Mouse (Mus musculus) myocyte (in vitro differentiated cells): Measurements from ENCODE around the gene Grk3. TPM values are rescaled to one million over a fixed set of nuclear protein-coding genes. Genes with fewer than 3 reads are reported as not detected.

Experiments used
- H3K27me3 ChIP-seq: one replicate; pipeline ENCODE4 v1.6.1; 2011; ENCODE audit not compliant: control insufficient read depth, insufficient read depth, insufficient read length
- H3K36me3 ChIP-seq: one replicate; pipeline ENCODE4 v1.6.1; 2011; ENCODE audit not compliant: control insufficient read depth, insufficient read depth
- H3K4me2 ChIP-seq: one replicate; pipeline ENCODE4 v1.6.1; 2011; ENCODE audit warnings: low read depth, control low read depth
- H3K4me3 ChIP-seq: one replicate; pipeline ENCODE4 v1.5.1; 2011; ENCODE audit warnings: mild to moderate bottlenecking, control low read depth, moderate library complexity
- H3K79me2 ChIP-seq: one replicate; pipeline ENCODE4 v1.6.1; 2011; ENCODE audit not compliant: control insufficient read depth, insufficient read depth
- H3ac ChIP-seq: one replicate; pipeline ENCODE4 v1.6.1; 2011; ENCODE audit not compliant: control insufficient read depth, insufficient read length
- CEBPB ChIP-seq: IDR thresholded peaks from 2 replicates; pipeline ENCODE4 v1.6.1; 2011; ENCODE audit warnings: mild to moderate bottlenecking, moderate library complexity; ENCODE audit not compliant: poor library complexity, insufficient read depth, severe bottlenecking
- E2F4 ChIP-seq: IDR thresholded peaks from one replicate; pipeline ENCODE4 v1.6.1; 2011; ENCODE audit warnings: mild to moderate bottlenecking, control low read depth, moderate library complexity; ENCODE audit not compliant: insufficient read depth
- MAX ChIP-seq: IDR thresholded peaks from one replicate; pipeline ENCODE4 v1.6.1; 2011; ENCODE audit warnings: low read depth, mild to moderate bottlenecking, control low read depth
- MYOD1 ChIP-seq, 3 experiments: IDR thresholded peaks; one replicate each; pipeline ENCODE4 v1.6.1; 2011; ENCODE audit warnings: control low read depth in 2 of 3, low read depth in 2 of 3, mild to moderate bottlenecking in 2 of 3, moderate library complexity in 1 of 3; ENCODE audit not compliant: insufficient read length in 2 of 3, control insufficient read depth in 1 of 3
- MYOG ChIP-seq, 3 experiments: IDR thresholded peaks; one replicate each; pipeline ENCODE4 v1.6.1; 2011; ENCODE audit warnings: control low read depth in 2 of 3, low read depth in 2 of 3, mild to moderate bottlenecking in 2 of 3; ENCODE audit not compliant: insufficient read length in 2 of 3, control insufficient read depth in 1 of 3, insufficient read depth in 1 of 3
- POLR2A ChIP-seq: IDR thresholded peaks from one replicate; pipeline ENCODE4 v1.6.1; 2011; ENCODE audit warnings: low read depth, mild to moderate bottlenecking, control low read depth, moderate library complexity; ENCODE audit not compliant: insufficient read length
- POLR2AphosphoS2 ChIP-seq: IDR thresholded peaks from one replicate; pipeline ENCODE4 v1.6.1; 2011; ENCODE audit warnings: low read depth, control low read depth; ENCODE audit not compliant: insufficient read length
- REST ChIP-seq: IDR thresholded peaks from one replicate; pipeline ENCODE4 v1.6.1; 2011; ENCODE audit warnings: mild to moderate bottlenecking, control low read depth, moderate library complexity; ENCODE audit not compliant: insufficient read depth, insufficient read length
- SRF ChIP-seq: IDR thresholded peaks from one replicate; pipeline ENCODE4 v1.6.1; 2011; ENCODE audit warnings: low read depth; ENCODE audit not compliant: control insufficient read depth, insufficient read length
- TCF12 ChIP-seq: IDR thresholded peaks from one replicate; pipeline ENCODE4 v1.6.1; 2011; ENCODE audit warnings: mild to moderate bottlenecking, control low read depth; ENCODE audit not compliant: poor library complexity, insufficient read depth, severe bottlenecking
- TCF3 ChIP-seq: IDR thresholded peaks from one replicate; pipeline ENCODE4 v1.6.1; 2011; ENCODE audit warnings: low read depth, control low read depth; ENCODE audit not compliant: insufficient read length
- USF1 ChIP-seq: IDR thresholded peaks from one replicate; pipeline ENCODE4 v1.6.1; 2011; ENCODE audit warnings: low read depth, mild to moderate bottlenecking, control low read depth, moderate library complexity
- polyA plus RNA-seq: library from polyadenylated mRNA; unstranded; fragments of >200 nt; fragmentation: generic; extraction: Trizol; gene quantifications from one replicate; pipeline ENCODE4 v1.2.1, GENCODE M21; 2012; ENCODE audit warnings: missing spikeins

The Grk3 gene
- polyA plus RNA-seq, 1 experiment, result not detected

DNA sequence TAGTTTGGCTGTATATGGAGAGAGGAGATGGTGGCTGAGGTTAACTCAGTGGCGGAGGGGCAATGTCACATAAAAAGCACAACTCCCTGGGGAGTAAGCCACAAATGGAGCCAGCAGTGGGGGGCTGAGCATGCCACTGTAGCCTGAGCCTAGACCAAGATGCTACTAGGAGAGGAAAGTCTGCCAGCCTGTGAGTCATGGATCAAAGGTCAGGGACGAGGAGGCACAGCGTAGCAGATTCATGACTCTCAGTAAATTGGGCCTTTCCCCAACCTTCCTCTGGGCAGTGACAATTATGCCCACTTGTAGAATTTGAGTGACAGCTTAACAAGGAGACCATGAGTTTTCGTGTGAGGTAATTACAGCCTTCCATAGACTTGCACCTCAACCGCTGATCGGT, 33.7 kb downstream of the Grk3 start:
- H3K79me2 ChIP-seq, result no peaks in the 10 kb centered on the region
- TF ChIP-seq MYOG (IDR thresholded peaks at IDR 0.05; ENCODE audit: control insufficient read depth in 1 of 3, insufficient read depth in 1 of 3, insufficient read length in 2 of 3, low read depth in 2 of 3) (no peak), TCF3 (no peak), USF1 (no peak), CEBPB (no peak), REST (no peak), E2F4 (no peak), MYOD1 (IDR thresholded peaks at IDR 0.05; ENCODE audit: control insufficient read depth in 1 of 3, insufficient read length in 2 of 3, low read depth in 2 of 3) (no peak), TCF12 (no peak), POLR2AphosphoS2 (no peak)
- H3K4me2 ChIP-seq, result no peak overlapping the region
- H3K4me3 ChIP-seq, result no peak overlapping the region
- no peak overlapping the region for H3ac ChIP-seq
- no peaks in the 10 kb centered on the region for H3K36me3 ChIP-seq
- H3K27me3 ChIP-seq, result no peaks in the 10 kb centered on the region

- Histone ChIP-seq H3K4me3 (no peak overlapping the region), H3K36me3 (no peaks in the 10 kb centered on the region), H3K27me3 (no peaks in the 10 kb centered on the region), H3ac (no peak overlapping the region), H3K79me2 (no peaks in the 10 kb centered on the region), H3K4me2 (no peak overlapping the region)
- TF ChIP-seq POLR2AphosphoS2 (no peak), E2F4 (no peak), MYOD1 (IDR thresholded peaks at IDR 0.05; ENCODE audit: control insufficient read depth in 1 of 3, insufficient read length in 2 of 3, low read depth in 2 of 3) (no peak), CEBPB (no peak), MYOG (IDR thresholded peaks at IDR 0.05; ENCODE audit: control insufficient read depth in 1 of 3, insufficient read depth in 1 of 3, insufficient read length in 2 of 3, low read depth in 2 of 3) (no peak), REST (no peak), MAX (no peak), SRF (no peak)
Observed at GRCm38 (mm10) chr5:112979710-112980109, 35.9 kb downstream of the Grk3 start.

GRCm38 (mm10) chr5:112979195-112979594, 36.4 kb downstream of the Grk3 start:
- Histone ChIP-seq H3K4me2 (no peak overlapping the region), H3K4me3 (no peak overlapping the region), H3K79me2 (no peaks in the 10 kb centered on the region), H3ac (no peak overlapping the region), H3K36me3 (no peaks in the 10 kb centered on the region), H3K27me3 (no peaks in the 10 kb centered on the region)
- no peak for TF ChIP-seq POLR2AphosphoS2
- no peak for TF ChIP-seq POLR2A
- TF ChIP-seq SRF, result no peak
- no peak for TF ChIP-seq MYOG (IDR thresholded peaks at IDR 0.05; ENCODE audit: control insufficient read depth in 1 of 3, insufficient read depth in 1 of 3, insufficient read length in 2 of 3, low read depth in 2 of 3)
- no peak for TF ChIP-seq USF1
- no peak for TF ChIP-seq TCF3
- TF ChIP-seq MAX, result no peak
- no peak for TF ChIP-seq CEBPB
- no peak for TF ChIP-seq TCF12
- no peak for TF ChIP-seq MYOD1 (IDR thresholded peaks at IDR 0.05; ENCODE audit: control insufficient read depth in 1 of 3, insufficient read length in 2 of 3, low read depth in 2 of 3)
- TF ChIP-seq E2F4, result no peak
- no peak for TF ChIP-seq REST

DNA sequence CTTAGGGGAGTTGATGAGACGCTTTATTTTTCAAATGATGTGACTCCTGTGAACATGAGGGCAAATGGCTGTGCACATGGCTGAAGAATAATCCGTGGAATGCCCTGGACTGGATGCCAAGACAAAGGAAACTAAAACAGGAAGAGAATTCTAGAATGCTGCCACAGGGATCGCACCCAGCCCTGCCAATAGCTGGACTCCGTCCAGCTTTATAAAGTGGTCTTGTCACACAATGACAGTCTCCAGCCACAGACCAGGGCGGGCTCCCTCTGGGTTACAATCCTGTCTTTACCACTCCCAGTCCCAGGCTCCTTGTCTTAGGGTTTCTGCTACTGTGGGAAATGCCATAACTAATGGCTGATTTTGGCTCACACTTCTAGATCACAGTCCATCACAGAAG, 38.5 kb downstream of the Grk3 start:
- Histone ChIP-seq H3ac (no peak overlapping the region), H3K27me3 (no peaks in the 10 kb centered on the region), H3K4me2 (no peak overlapping the region), H3K36me3 (no peaks in the 10 kb centered on the region), H3K4me3 (no peak overlapping the region), H3K79me2 (no peaks in the 10 kb centered on the region)
- TF ChIP-seq MAX (no peak), E2F4 (no peak), TCF12 (no peak), POLR2A (no peak), POLR2AphosphoS2 (no peak), TCF3 (no peak), CEBPB (no peak), SRF (no peak), MYOG (IDR thresholded peaks at IDR 0.05; ENCODE audit: control insufficient read depth in 1 of 3, insufficient read depth in 1 of 3, insufficient read length in 2 of 3, low read depth in 2 of 3) (no peak), REST (no peak), USF1 (no peak), MYOD1 (IDR thresholded peaks at IDR 0.05; ENCODE audit: control insufficient read depth in 1 of 3, insufficient read length in 2 of 3, low read depth in 2 of 3) (no peak)

DNA sequence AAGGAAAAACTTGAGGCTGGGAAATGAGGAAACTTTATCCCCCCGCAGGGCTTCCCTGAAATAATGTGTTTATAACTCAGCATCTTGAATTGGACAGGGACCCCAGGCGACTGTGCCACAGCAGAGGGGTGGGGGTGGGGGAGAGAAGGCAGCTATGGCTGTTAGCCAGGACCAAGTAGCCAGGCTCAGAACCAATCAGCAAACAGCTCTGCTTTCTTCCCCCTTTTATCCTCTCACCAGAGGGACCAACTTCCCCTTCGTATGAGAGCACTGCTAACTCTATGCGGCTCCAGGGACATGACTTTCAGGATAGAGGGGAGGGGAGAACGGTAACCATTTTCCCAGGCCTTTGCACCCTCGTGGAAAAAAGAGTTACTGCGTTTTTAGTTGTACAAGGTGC, 42.0 kb downstream of the Grk3 start:
- Histone ChIP-seq H3ac (no peak overlapping the region), H3K4me2 (no peak overlapping the region), H3K27me3 (no peaks in the 10 kb centered on the region), H3K79me2 (no peaks in the 10 kb centered on the region), H3K4me3 (no peak overlapping the region), H3K36me3 (no peaks in the 10 kb centered on the region)
- no peak for TF ChIP-seq POLR2A
- no peak for TF ChIP-seq MAX
- no peak for TF ChIP-seq MYOD1 (IDR thresholded peaks at IDR 0.05; ENCODE audit: control insufficient read depth in 1 of 3, insufficient read length in 2 of 3, low read depth in 2 of 3)
- no peak for TF ChIP-seq MYOG (IDR thresholded peaks at IDR 0.05; ENCODE audit: control insufficient read depth in 1 of 3, insufficient read depth in 1 of 3, insufficient read length in 2 of 3, low read depth in 2 of 3)
- no peak for TF ChIP-seq REST
- TF ChIP-seq SRF, result no peak
- no peak for TF ChIP-seq TCF12
- no peak for TF ChIP-seq E2F4
- TF ChIP-seq USF1, result no peak
- TF ChIP-seq CEBPB, result no peak
- no peak for TF ChIP-seq TCF3
- TF ChIP-seq POLR2AphosphoS2, result no peak
